Mouse (Mus musculus): Measurements from ENCODE around the gene Vpreb2. TPM values are rescaled to one million over a fixed set of nuclear protein-coding genes. Genes with fewer than 3 reads are reported as not detected.
"Not testable (repeated sequence)": the region's sequence is repeated elsewhere in the genome, so short reads cannot be mapped to it uniquely, and the experiment has no call there.

Vpreb2 gene
- not detected in 3 replicates for total RNA-seq (2017)

DNA sequence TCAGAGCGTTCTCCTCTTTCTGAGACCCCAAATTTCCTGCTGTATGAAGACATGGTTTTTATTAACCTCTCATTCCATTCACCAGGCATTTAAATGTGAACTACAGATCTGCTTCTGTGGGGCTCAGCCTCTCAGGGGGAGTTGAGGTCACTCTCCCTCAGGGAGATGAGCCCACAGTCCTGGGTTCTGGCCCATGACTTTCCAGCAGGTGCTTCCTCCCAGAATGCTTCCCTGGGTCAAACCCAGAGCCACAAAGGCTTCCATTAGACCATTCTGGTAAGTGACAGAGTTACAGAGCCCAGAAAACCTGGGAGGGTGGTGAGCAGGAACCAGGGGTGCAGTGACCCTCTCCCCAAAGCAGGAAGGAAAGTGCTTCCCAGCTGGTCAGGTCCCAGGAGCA, at the start of gene Vpreb2:
Vpreb2 (plus strand) TSS at position 301 of the 400 bp plus-strand sequence.
- no peak for ATAC-seq (replicated peaks; ENCODE audit: insufficient number of reproducible peaks, low FRiP score, low TSS enrichment, poor library complexity, severe bottlenecking)

DNA sequence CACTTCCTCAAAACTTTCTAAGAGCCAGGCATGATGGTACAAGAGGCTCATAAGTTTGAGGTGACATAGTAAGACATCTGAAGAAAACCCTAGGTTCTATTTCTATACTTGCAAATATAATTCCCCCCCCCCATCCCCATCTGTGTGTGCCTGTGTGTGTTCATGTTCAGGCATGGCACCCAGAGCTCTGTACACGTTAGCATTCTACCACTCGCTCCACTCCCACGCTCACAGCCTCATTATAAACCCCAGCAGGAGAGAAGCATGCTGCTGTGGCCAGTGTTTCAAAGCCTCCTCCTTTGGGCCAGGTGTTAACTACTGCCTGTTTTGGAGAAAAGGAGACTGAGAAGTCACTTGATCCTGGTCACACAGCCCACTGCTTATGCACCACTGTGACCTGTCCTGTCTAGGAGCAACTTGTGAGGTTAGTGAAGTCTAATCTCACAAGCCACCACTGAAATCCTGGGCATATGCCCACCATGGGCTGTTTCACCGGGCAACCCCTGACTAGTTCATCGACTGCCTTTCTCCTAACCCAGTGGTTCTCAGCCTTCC, 48.2 kb upstream of the Vpreb2 start:
- no peak for ATAC-seq (replicated peaks; ENCODE audit: insufficient number of reproducible peaks, low FRiP score, low TSS enrichment, poor library complexity, severe bottlenecking)

DNA sequence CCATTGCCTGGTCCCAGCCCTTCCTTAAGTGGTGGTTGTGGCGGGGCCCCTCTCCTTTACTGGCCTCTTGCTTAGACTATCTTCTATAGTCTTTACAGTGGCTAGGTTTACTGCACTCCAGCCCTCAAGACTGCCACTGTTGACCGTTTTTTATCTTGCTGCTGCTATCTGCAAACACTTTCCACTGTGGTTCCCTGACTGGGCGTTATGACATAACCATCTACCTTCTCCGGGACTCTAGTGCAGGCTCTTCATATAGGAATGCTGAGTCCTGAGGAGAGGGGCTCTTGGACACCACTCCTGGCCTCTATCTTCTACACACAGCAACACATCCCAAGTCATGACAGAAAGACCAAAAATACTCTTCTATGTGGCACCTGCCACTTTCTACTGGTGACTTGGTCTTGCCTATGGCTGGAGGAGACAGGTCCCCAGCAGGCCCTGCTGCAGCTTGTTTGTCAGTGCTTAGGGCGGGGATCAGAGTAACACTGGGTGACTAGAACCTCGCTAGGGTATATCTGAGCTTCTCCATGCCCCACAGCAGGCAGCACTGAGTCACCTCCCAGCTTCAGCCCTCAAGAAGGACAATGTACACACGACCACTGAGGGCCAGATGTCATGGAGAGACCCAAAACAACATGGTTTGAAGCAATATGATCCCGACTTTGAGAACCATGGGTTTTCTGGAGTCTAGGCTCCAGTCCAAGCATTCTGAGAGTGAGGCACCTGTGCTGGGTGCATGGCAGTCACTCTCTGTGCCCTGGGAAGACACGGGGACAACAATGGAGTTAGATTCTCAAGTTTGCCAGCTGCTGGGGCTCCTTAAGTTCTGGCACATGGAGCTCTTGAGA, 46.4 kb upstream of the Vpreb2 start:
- ATAC-seq (replicated peaks; ENCODE audit: insufficient number of reproducible peaks, low FRiP score, low TSS enrichment, poor library complexity, severe bottlenecking) = no peak

DNA sequence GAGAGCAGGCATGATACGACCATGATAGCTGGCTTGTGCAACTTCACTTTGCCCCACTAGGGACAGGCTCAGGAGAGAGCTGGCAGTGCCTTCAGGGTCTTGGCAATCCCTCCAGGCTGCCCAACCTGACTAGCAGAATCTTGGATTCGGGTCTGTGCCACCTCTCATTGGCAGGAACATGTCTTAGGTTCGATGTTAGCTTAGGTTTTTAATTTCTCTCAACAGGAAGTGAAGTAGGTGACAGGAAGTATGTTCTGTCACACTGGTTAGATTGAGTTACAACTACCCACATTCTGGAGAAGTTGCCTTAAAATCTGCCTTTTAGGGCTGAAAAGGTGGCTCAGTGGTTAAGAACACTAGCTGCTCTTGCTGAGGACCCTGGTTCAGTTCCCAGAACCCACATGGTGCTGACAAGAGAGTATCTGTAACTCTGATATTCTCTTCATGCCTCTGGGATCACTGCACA, 45.8 kb upstream of the Vpreb2 start:
- no peak for ATAC-seq (replicated peaks; ENCODE audit: insufficient number of reproducible peaks, low FRiP score, low TSS enrichment, poor library complexity, severe bottlenecking)

DNA sequence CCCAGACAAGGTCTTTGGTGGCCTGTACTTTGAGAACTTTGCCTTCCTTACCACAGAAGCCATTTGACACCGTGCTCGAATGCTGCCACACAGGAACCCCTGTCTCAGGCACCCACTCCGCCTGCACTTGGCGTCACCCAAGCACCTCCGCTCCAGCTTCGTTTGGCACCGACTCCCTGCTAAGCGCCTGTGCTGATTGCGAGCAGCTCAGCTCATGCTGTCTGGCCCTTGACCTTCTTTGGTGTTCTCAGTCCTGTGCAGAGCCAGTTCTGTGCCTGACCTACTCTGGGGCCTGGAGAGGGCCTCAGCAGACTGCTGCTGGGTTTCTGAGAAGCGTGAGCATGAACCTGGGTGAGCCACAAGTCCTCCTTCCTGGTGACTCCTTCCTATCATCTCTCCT, 43.5 kb upstream of the Vpreb2 start:
- ATAC-seq (replicated peaks; ENCODE audit: insufficient number of reproducible peaks, low FRiP score, low TSS enrichment, poor library complexity, severe bottlenecking) = no peak

DNA sequence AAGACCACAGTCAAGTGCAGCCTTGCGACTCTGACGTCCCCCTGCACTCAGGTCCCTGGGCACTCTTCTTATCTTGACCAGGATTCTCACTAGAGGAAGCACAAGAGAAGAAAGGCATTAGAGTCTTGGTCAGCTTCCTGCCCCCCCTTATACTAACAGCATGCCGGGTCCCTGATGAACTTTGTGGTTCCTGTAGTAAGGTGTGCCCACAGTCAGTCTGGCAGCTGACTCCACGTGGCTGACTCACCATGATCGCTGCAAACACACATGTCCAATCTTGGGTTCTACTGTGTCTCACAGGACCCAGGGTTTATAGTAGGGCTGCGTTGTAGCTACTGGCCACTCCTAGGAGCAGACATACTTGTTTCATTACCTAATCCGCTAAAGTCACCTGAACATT, 42.0 kb upstream of the Vpreb2 start:
- ATAC-seq (replicated peaks; ENCODE audit: insufficient number of reproducible peaks, low FRiP score, low TSS enrichment, poor library complexity, severe bottlenecking) = no peak

DNA sequence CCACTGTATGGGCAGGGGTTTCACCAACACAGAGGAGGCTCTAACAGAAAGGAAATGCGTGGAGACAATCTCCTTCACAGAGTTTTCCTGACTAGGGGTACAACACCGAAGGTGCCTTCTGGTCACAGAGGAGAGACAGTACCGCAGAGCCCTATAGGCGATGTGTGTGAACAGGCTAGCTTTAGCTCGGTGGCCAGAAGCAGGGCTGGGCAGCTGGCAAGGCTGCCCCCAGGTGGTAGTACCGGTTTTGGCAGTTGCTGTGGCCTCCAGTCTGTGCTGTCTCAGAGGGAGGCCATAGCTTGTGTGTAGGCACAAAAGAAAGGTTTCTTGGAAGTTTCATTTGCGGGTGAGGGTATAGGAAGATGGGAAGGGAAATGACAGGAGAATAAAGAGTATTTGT, 41.4 kb upstream of the Vpreb2 start:
- ATAC-seq (replicated peaks; ENCODE audit: insufficient number of reproducible peaks, low FRiP score, low TSS enrichment, poor library complexity, severe bottlenecking) = peak; percentile 89

DNA sequence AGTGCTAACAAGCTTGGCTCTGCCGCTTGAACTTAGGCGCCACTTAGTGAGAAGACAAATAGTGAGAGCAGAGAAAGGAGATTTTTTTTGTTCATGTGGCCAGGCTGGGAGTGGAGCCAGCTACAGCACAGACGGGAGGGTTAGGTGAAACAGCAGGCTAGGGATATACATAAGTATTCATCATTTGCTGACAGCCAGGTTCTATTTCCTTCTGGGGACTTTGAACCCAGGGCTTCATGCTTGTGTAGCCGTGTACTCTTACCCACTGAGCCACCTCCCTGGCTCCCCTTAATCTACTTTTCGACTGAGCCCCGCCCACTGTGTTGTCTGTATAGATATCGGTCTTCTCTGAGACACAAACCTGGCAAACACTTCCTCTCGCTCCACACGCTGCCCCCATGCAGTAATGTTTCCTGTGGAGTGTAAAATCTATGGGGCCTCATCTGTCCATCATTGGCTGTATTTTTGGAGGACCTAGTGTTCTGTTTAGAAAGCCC, 40.9 kb upstream of the Vpreb2 start:
- no peak for ATAC-seq (replicated peaks; ENCODE audit: insufficient number of reproducible peaks, low FRiP score, low TSS enrichment, poor library complexity, severe bottlenecking)

DNA sequence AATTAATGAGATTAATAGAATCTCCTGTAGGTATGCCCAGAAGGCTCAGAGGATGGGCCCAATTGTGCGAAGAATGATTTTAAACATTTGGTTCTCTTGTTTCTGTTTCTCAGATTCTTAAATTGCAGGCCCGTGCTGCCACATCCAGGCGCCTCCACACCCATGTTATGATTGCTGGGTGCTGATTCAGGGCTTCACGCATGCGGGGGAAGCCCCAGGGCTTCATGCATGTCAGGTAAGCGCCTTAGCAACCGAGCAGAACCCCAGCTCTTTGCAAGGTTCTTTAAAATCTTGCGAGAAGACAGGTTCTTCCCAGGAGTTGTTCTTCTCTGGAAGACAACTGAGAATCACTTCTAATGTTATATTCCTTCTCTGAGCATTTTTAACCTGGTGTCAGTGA, 36.8 kb upstream of the Vpreb2 start:
- no peak for ATAC-seq (replicated peaks; ENCODE audit: insufficient number of reproducible peaks, low FRiP score, low TSS enrichment, poor library complexity, severe bottlenecking)

DNA sequence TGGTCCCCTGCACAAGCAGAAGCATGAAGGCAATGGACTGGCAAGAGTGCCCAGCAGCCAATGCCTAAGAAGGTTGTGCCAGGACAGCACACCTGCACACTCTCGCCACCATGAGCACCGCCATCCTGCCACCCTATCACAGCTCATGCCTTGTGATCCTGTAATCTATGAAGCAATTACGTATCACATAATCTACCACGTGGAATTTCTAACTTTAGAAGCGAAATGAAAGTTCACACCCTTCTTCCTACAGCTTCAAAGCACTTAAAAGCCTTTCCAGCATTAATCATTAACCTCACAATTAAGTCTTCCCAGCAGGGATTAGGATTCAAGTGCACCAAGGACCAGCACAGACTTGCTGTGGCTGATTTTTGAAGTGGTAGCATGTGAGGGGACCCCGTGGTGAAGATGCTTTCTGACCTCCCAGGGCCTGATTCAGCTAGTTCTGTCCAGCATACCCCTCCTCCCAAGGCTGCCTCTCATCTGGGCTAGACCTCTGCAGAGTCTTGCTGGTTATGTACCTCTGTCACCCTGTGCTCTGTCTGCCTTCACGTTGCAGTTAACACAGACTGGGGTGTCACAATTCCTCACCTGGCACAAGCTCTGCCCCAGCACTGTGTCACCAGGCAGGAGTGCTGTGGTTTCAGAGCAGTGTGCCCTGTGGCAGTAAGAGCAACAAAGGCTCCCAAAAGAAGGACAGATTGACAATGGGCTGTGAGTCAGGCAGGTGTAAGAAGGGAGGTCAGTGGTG, 35.0 kb upstream of the Vpreb2 start:
- ATAC-seq (replicated peaks; ENCODE audit: insufficient number of reproducible peaks, low FRiP score, low TSS enrichment, poor library complexity, severe bottlenecking) = no peak

DNA sequence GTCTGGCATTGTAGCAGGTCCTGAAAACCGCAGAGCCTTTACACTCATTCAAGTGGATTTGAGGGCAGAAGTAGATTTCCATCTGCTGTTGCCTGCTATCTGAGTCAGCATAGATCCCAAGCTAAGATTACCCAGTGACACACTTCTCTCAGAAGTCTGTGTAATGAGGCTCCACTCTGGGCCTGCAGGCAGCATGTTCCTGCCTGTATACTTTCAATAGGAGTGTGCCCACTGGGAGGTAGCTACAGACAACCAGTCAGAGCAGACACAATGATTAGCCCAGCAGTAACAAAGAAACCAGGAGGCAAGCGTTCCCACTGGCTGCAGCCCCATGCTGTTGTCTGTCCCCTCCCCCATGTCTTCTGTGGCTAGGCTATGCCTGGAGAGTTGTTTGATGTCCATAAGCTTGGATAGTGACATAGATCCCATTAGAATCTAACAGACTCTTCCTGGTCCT, 30.8 kb upstream of the Vpreb2 start:
- no peak for ATAC-seq (replicated peaks; ENCODE audit: insufficient number of reproducible peaks, low FRiP score, low TSS enrichment, poor library complexity, severe bottlenecking)

DNA sequence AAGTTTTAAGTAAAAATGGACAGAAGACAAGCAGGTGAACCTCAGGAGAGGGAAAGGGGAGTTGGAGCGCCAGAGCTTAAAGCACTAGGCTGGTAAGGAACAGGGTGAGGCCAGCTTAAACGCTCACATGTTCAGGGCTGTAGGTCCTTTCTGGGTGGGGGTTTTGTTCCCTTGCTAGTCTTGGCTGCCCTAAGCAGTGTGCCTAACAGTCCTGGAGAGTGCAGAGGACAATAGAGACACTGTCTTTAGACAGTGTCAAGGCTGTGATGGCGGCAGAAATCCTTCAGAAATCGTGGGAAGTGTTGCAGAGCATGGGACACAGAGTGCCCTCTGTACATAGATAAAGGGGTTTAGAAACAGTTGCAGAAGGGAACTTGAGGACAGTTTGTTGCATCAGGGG, 30.2 kb upstream of the Vpreb2 start:
- ATAC-seq (replicated peaks; ENCODE audit: insufficient number of reproducible peaks, low FRiP score, low TSS enrichment, poor library complexity, severe bottlenecking) = no peak

DNA sequence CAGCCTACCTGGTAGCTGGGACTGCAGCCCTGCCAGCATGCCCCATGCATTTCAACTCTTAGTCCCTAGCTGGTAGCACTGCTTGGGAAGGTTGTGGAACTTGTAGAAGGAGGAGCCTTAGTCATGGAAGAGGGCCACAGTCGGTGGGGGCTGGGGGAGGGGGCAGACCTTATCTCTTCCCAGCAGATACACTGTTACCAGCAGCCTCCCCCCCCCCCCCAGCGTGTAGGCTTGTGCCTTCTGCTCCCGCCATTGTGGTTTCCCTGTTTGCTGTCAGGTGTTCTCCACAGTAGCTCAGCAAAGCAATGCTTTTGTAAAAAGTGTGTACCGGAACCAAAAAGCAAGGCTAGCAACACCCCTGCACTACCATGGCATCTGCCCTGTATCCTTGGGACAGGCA, 28.6 kb upstream of the Vpreb2 start:
- ATAC-seq (replicated peaks; ENCODE audit: insufficient number of reproducible peaks, low FRiP score, low TSS enrichment, poor library complexity, severe bottlenecking) = no peak

DNA sequence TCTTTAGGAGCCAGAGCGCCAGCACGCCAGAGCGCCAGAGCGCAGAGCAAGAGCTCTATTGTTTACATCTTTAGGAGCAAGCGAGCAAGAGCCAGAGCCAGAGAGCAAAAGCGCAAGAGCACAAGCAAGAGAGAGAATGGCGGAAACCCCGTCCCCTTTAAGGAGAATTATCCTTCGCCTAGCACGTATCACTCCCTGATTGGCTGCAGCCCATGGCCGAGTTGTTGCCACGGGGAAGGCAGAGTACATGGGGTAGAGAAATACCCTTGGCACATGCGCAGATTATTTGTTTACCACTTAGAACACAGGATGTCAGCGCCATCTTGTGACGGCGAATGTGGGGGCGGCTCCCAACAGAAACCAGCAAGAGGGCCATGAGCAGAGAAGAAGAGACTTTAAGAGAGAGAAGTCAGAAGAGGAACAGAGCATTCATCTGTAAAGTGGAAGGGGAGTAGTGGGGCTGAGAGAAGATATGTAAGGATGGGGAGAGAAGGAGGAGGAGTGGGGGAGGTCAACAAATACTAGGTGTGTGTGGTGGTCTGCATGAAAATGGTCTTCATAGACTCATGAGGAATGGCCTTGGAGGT, 24.1 kb upstream of the Vpreb2 start:
- not testable (repeated sequence) for ATAC-seq (replicated peaks; ENCODE audit: insufficient number of reproducible peaks, low FRiP score, low TSS enrichment, poor library complexity, severe bottlenecking)

DNA sequence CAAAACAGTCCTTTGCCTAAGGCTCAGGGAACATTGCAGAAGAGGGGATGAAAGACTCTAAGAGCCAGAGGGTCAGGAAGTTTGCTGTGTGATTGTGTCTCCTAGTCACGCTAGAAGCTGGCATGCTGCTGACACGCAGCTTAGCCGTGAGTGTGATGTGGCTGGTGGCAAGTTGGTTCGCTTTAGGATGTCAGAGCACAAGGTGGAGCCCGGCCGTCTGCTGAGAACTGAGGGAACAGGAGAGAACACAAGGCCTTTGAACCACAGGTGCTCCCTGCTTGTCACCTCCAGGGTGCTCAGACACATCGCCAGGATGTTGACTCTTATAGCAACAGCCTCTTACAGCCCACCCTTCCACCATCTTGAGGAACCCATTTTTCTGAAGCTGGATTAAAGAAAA, 18.1 kb upstream of the Vpreb2 start:
- ATAC-seq (replicated peaks; ENCODE audit: insufficient number of reproducible peaks, low FRiP score, low TSS enrichment, poor library complexity, severe bottlenecking) = no peak

DNA sequence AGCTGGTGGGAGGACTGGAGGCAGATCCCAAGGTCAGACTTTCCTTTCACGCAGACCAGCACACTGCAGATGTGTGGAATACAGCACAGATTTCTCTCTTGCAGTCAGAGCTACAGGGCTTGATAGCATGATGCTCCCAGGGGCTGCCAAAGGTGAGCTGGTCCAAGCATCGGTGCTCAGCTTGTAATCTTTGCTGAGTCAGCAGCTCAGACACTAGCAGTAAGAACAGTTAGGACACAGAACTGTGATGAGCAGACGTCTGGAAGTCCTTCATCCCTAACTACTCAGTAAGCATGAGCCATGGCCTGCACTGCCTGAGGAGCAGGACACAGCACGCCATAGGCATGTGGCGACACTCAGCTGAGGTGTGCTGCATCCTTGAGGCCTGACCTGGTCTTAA, 8.4 kb upstream of the Vpreb2 start:
- ATAC-seq (replicated peaks; ENCODE audit: insufficient number of reproducible peaks, low FRiP score, low TSS enrichment, poor library complexity, severe bottlenecking) = no peak

DNA sequence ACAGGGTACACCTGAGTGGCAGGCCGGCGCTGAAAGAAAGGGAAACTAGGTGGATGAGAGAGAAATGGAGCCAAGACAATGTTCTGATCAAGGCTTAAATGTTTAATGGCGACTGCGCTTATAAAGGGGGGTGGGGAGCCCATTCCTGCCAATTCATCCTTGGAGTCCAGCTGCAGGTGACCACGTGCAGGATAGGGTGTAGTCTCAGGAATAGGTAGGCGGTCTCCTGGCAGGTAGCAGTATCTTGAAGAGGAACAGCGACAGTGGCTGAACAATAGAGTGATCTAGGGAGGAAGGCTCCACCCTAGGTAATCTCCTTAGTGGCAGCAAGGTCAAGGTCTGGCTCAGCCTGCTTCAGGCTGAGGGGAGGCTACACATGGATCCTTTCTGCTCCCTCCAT, 2.4 kb upstream of the Vpreb2 start:
- ATAC-seq (replicated peaks; ENCODE audit: insufficient number of reproducible peaks, low FRiP score, low TSS enrichment, poor library complexity, severe bottlenecking) = not testable (repeated sequence)

DNA sequence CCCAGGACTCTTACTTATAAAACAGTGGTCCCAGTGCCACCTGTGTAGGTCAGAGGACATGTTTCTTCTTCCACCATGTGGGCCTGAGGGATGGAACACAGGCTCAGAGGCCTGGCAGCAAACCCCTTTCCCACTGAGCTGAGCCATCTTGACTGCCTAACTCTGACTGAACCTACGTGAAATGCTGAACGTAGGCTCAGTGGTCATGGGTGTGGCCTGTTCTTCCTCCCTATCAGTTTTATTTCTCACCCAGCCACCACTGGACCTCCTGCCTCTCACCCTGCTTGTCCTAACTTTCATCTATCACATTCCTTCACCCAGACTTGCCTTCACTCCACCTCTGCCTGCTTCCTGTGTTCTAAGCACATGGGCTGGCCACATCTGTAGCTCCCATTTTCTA, 3.0 kb downstream of the Vpreb2 start:
- no peak for ATAC-seq (replicated peaks; ENCODE audit: insufficient number of reproducible peaks, low FRiP score, low TSS enrichment, poor library complexity, severe bottlenecking)

DNA sequence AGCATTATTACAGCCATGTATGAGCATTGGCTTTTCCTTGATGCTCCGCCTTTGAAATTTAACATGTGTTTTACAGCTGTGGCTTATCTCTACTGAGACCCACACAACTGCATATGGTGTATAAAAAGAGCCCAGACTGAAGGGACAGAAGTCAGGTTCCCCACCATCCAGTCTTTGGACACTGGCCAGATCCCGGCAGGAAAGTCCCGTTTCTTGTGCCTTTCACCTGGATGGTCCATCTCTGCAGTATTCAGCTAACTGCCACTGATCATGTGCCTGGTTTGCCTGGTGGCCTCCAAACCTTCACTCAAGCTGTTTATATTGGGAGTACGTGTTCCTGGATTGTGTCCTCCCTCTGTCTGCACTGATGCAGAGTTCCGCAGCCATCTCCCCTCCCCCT, 4.0 kb downstream of the Vpreb2 start:
- ATAC-seq (replicated peaks; ENCODE audit: insufficient number of reproducible peaks, low FRiP score, low TSS enrichment, poor library complexity, severe bottlenecking) = no peak
